Mouse (Mus musculus): ENCODE data around the gene Sfxn1.
A peak's percentile ranks its signal among the peaks of the same experiment; 100 is the strongest.

The Sfxn1 gene

DNA sequence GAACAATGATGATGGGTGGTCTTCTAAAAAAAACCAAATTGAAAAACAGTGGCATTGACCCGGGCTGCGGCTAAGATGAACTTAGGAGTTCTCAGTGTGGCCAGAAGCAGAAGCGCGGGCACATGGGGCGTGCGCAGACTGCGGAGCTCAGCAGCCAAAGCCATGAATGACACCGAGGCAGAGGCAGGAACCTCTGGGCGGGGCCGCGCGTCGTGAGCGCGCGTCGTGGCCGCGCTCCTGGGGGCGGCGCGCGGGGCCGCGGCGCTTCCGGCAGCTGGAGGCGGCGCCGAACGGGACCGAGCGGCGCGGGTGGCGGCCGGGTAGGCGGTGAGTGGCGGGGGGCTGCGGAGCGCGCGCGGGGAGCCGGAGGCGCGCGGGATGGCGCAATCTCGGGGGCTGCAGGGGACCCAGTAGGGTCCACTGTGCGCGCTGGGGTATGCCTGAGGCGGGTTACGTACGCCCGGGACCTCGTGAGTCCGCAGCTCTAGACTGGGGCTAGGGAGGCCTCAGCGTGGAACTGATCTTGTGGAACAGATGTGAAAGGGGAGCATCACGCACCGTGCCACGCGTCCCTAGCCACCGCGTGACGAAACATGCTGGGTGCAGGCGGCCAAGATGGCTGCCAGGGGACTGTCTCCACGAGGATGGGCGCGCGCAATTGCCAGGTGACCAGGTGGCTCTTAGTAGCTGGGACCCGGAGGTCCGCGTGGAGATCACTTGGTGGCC, at the start of gene Sfxn1:
Gene Sfxn1 (plus strand): TSS at position 264 of the 726 bp plus-strand sequence.
- DNase-seq (ENCODE audit: low read depth) = no peak

- no peak for DNase-seq (ENCODE audit: low read depth)
Measured at GRCm38 (mm10) chr13:54023311-54023710, 48.4 kb upstream of the Sfxn1 start.

- no peak for DNase-seq (ENCODE audit: low read depth)
Measured at GRCm38 (mm10) chr13:54027079-54027478, 44.6 kb upstream of the Sfxn1 start.

- no peak for DNase-seq (ENCODE audit: low read depth)
Measured at GRCm38 (mm10) chr13:54033653-54034052, 38.0 kb upstream of the Sfxn1 start.

GRCm38 (mm10) chr13:54035541-54035940, 36.1 kb upstream of the Sfxn1 start:
- DNase-seq (ENCODE audit: low read depth) = no peak

- DNase-seq (ENCODE audit: low read depth) = peak; percentile 0
Measured at GRCm38 (mm10) chr13:54037936-54038335, 33.7 kb upstream of the Sfxn1 start.

DNA sequence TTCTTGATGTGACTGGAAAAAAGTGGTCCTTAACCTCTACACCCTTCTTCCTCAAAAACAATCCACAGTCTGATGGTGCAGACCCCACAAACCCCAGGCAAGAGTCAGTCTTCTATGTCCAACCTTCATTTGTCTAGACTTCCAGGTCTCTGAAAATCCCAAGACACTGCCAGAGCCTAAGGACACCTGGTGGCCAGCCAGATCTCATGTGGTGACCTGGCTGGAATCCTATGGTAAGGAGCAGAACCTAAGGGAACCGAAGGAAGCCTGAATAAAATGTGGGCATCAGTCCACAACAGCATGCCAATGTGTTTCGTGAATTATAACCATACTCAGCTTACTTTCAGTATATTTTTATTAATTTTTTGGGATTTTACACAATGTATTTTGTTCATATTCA, 31.4 kb upstream of the Sfxn1 start:
- no peak for DNase-seq (ENCODE audit: low read depth)

DNA sequence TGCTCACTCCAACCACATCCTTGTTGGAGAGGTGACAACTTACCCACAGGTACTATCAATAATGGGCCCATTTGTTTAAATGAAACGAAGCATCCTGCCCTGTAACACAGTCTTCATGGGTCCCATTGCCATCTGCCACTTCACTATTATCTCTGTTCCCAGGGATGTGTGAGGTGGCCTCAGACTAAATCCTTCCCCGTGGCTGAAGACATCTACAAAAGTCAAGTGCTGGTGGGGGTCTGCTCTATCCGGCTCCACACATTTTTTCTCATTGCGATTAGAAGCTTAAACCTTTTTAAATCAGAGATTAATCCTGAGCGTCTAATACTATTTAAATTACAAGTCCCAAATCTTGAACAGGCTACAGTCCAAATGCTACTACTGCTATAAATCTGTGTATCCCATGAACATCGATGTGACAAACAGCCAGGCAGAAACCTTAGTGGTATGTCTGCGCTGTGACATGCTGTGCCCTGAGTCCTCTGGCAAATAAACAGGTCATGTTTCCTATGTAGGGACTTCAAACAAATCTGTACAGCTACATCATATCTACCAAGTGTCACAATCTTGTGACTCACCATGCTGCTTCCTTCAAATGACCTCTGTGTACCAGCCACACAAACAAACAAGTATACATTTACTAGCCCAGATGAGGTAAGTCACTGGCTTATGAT, 22.9 kb upstream of the Sfxn1 start:
- no peak for DNase-seq (ENCODE audit: low read depth)

DNA sequence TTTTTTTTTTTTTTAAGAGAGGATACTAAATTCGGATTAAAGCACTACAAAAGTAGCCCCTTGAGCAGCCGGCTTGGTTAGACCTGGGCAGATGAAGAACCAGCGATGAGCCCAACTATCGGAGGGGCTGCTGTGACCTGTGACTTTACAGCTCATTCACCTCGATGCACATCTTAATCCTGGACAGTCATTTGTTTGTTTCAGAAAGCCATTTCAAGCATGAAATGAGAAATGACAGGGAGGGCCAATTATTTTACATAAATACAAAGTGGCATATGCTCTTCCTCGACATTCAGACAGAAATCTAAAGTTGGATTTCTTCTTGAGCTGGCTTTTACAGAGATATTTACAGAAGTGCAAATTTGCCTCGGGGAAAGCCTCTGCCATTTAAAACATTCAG, 20.0 kb upstream of the Sfxn1 start:
- DNase-seq (ENCODE audit: low read depth) = no peak

DNA sequence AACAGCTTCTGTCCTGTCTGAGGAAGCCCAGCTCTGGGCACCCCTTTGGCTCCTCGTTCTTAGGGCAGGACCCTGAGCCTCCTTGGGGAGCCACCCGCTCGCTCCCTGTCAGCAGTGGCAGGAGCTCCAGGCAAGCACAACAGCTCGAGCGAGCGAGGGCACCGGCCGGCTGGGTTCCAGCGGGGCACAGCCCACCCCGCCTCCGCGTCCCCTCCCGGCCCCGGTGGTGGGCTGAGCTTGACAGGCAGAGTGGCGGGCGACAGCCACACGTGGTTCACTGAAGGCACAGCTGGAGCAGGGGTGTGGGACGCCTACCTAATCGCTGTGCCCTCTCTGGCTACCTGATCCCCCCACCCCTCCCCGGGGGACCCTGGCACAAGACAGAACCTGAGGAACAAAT, 16.7 kb upstream of the Sfxn1 start:
- DNase-seq (ENCODE audit: low read depth) = no peak

- DNase-seq (ENCODE audit: low read depth) = no peak
Measured at GRCm38 (mm10) chr13:54055448-54055861, 16.2 kb upstream of the Sfxn1 start, which contains the start of gene Drd1. Gene Drd1, minus strand, starts transcription at chr13:54055705.

DNA sequence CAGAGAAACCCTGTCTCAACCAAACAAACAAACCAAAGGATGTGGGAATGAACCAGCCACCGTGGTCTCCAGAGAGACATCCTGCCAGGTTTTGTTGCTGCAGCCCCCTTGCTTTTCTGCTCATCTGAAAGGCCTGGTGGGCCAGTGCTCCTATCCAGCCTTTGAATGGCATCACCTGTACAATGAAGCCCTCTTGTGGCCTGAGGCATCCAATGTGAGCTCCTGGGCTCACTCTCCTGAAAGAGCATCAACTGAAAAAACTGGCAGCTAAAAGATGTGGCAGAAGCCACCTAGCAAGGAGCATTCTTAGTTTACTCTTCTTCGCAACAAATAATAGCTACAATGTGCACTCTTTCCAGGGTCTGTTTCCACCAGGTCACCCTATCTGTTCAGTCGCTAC, 9.6 kb upstream of the Sfxn1 start:
- no peak for DNase-seq (ENCODE audit: low read depth)

- no peak for DNase-seq (ENCODE audit: low read depth)
Measured at GRCm38 (mm10) chr13:54063292-54063691, 8.4 kb upstream of the Sfxn1 start.

GRCm38 (mm10) chr13:54066081-54066746, 5.5 kb upstream of the Sfxn1 start:
- no peak for DNase-seq (ENCODE audit: low read depth)

DNA sequence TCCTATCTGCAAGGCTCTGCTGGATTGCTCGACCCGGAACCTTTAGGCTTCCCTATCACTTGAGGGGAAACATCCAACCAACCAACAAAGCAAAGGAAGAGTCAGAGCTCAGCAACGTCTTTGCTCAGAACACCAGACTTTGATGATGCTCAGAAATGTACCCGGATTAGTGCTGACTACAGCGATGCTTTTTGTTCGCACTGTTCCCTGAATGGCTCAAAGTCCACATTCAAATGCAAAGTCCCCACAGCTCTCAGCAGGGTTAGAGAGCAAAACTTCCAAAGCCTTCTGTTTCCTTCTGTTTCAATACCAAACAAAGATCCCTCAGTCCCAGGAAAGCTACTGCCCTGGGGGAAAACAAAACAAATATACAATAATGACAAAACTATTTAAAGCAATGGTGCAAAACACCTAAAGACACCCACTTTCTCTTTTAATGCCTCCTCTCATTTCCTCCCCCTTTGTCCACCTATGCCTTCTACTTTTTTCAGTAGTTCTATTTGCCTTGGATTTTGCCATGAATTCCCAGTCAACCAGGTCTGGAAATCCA, 4.0 kb upstream of the Sfxn1 start:
- DNase-seq (ENCODE audit: low read depth) = no peak

DNA sequence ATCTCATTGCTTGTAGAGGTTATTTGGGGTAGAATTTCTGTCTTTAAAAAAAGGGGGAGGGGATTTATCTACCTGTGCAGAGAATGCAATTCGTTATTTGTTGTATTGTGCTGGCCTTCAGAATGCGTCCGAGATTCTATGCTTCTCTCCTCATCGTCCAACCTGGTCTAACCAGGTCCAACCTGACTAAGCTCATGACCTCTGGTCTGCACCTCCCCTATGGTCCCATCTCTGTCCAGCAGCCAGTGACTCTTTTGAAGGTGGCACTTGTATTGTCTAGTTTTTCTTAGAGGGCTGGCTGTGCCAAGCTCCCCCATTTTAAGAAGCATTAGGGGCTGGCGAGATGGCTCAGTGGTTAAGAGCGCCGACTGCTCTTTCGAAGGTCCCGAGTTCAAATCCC, 658 bp upstream of the Sfxn1 start:
- no peak for DNase-seq (ENCODE audit: low read depth)

DNA sequence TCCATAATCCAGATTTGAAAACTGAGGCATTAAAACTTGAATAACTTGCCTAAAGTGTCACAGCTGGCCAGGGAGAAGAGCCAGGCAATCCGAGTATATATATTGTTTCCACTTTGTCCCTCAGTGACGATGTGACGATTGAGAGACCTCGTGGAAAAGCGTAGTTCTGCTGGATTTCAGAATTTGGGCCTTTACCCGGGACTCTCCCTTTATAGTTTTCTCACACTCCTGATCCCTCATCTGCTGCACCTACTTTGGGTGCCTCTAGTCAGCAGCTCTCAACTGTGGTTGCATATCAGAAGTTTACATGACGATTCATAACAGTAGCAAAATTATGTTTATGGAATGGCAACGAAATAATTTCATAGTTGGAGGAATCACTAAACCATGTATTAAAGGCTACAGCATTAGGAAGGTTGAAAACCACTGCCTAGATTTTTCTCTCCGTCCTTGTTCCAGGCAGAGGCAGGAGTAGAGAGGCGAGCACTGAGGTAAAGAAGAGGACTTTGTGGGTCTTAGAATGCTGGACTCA, 923 bp downstream of the Sfxn1 start:
- DNase-seq (ENCODE audit: low read depth) = no peak

GRCm38 (mm10) chr13:54073066-54073465, 1.4 kb downstream of the Sfxn1 start:
- no peak for DNase-seq (ENCODE audit: low read depth)

GRCm38 (mm10) chr13:54073491-54073890, 1.8 kb downstream of the Sfxn1 start:
- DNase-seq (ENCODE audit: low read depth) = no peak

DNA sequence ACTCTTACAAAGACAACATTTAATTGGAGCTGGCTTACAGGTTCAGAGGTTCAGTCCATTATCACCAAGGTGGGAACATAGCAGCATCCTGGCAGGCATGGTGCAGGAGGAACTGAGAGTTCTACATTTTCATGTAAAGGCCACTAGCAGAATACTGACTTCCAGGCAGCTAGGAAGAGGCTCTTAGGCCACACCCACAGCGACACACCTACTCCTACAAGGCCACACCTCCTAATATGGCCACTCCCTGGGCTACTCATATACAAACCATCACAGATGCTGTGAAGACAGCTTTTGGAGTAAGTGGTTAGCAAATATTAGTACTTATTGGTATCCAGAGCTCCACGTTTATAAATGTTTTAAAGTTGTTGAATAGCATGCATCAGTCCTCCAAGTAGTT, 3.7 kb downstream of the Sfxn1 start:
- DNase-seq (ENCODE audit: low read depth) = no peak

- DNase-seq (ENCODE audit: low read depth) = no peak
Measured at GRCm38 (mm10) chr13:54076051-54076450, 4.4 kb downstream of the Sfxn1 start.

GRCm38 (mm10) chr13:54076762-54077460, 5.2 kb downstream of the Sfxn1 start:
- DNase-seq (ENCODE audit: low read depth) = no peak

Measured in fibroblast of lung, adult 2 months (primary cell).